Mouse (Mus musculus): ENCODE measurements around the gene Med25. TPM values are rescaled to one million over a fixed set of nuclear protein-coding genes. Genes with fewer than 3 reads are reported as not detected.

Med25 gene
- 187 and 223 TPM in 2 replicates for polyA plus RNA-seq (2016; fragmentation: Nextera tagmentation; extraction: Ambion mirVana)

DNA sequence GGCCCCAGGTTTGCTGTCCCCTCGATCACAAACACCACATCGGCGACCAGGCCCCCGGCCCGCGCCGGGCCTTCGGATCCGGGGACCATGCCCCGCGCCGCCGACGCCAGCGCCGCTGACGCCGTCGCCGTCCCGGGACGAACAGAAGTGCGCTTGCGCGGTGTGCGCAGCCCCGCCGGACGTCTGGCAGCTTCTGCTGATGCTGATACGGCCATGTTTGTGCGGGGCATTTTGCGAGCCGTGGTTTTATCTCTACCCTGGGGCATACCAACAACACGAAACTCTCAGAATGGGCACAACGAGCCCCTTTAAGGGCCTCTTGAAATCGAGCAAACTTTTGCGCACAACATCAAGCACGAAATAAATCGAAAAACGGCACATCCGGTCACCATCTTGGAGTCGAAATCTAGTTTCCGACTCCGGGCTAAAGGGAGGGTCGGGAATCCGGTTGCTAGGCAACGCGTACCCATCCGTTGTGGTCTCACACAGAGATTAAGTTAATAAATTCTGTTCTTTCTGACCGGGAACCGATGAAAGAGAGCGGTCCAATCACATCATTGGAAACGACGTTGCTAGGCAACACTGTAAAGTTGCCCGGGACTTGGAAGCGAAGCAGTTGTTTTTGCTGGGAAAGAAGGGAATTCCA is at the start of gene Med25:
Med25 (minus strand) TSS at position 437 of the 646 bp plus-strand sequence.
- Histone ChIP-seq H3K9me3 (no peaks in the 10 kb centered on the region), H3K27ac (peak within 1 kb of the TSS; percentile 96), H3K4me1 (replicated peaks) (peaks cover 64% of the 10 kb centered on the region), H3K4me3 (peak within 1 kb of the TSS; percentile 88), H3K36me3 (peaks cover 36% of the 10 kb centered on the region), H3K27me3 (ENCODE audit: insufficient read depth, poor library complexity, severe bottlenecking) (no peaks in the 10 kb centered on the region)
- under 1% methylated on average over 56 of the region's 56 CpGs for WGBS
- peak; percentile 96 for DNase-seq (ENCODE audit: low spot score)

DNA sequence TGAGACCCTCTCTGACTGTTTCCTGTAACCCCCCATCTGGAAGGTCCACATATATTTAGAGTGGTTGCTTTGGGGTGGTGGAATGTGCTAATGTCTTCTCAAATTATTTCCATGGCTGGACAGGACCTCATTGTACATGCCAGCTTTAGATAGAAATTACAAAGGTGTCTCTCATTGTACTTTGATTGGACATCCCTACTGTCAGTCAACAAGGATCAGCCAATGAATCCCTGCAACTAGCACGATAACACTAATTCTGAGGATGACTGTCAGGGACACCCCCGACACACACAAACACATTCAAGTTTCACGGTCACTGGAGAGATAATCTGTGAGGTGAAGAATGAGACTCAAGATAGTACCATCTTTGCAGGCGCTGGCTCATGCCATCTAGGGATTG is 46.2 kb upstream of the Med25 start:
- Histone ChIP-seq H3K4me1 (replicated peaks) (no peaks in the 10 kb centered on the region), H3K27me3 (ENCODE audit: insufficient read depth, poor library complexity, severe bottlenecking) (no peaks in the 10 kb centered on the region), H3K9me3 (peaks cover 9% of the 10 kb centered on the region), H3K27ac (no peak overlapping the region), H3K36me3 (no peaks in the 10 kb centered on the region), H3K4me3 (no peak overlapping the region)
- DNase-seq (ENCODE audit: low spot score), result no peak
- WGBS, result 90% methylated on average over 4 of the region's 4 CpGs

DNA sequence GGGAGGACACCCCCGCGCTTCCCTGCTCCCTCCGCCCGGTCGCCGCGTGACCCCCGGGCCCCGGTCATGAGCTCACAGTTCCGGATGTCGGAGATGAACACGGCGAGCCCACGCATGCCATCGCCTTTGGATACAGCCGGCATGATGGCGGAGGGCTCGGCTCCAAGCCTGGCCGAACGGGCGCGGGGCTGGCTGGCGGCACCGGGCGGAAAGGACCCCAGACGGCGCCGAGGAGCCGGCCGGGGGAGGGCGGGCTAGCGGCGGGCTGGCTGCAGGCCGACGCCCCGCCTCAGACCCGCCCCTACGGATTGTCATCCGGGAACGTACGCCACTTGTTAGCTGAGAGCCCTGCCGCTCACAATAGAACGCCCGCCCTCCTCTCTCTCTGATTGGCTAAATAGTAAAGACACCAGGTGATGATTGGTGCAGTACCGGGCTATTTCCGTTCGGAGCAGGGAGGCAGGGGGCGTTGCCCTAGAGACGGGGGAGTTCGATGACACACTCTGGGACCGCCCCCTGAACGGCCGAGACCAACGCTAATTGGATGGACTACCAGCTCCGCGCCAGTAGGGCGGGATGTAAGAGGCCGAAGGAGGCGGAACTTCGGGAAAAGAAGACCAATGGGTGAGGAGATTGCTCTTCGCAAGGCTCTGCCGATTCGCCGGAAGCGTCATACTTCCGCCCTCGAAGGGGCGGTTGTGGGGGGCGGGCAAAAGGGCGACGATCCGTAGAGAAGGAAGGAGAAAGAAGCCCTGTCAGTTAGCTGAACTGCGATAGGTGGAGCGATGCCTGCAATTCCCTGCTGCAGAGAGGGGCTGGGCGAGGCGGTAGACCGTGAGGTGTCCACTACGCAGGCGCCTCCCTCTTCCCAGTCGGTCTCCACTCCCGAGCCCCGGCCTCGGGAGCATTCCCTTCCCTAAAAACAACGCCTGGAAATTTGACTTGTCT is 37.0 kb upstream of the Med25 start, which contains the start of gene Ap2a1:
Ap2a1 (minus strand) TSS at position 293 of the 948 bp plus-strand sequence.
- peak; percentile 100 for DNase-seq (ENCODE audit: low spot score)
- no peaks in the 10 kb centered on the region for H3K27me3 ChIP-seq (ENCODE audit: insufficient read depth, poor library complexity, severe bottlenecking)
- H3K27ac ChIP-seq, result peak within 1 kb of the TSS; percentile 91
- peaks cover 29% of the 10 kb centered on the region for H3K4me1 ChIP-seq (replicated peaks)
- H3K4me3 ChIP-seq, result peak within 1 kb of the TSS; percentile 94
- WGBS, result under 1% methylated on average over 84 of the region's 84 CpGs
- peaks cover 25% of the 10 kb centered on the region for H3K36me3 ChIP-seq
- no peaks in the 10 kb centered on the region for H3K9me3 ChIP-seq

DNA sequence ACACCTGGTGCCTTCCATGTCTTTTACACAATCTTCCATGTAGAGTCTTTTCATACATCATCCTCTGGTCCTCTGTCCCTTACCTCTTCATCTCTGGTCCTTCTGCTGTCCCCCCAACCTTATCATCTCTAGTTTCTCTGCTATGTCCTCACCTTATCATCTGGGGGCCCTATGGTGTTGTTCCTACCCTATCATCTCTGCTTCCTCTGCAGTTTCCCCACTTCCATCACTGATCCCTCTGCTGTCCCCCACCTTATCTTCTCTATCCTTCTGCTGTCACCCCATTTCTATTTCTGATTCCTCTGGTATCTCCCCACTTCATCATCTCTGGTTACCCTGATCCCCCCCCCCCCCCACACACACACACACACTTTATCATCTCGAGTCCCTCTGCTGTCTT is 36.1 kb upstream of the Med25 start:
- no peak for DNase-seq (ENCODE audit: low spot score)
- 3% methylated on average over 1 of the region's 1 CpGs for WGBS
- H3K27ac ChIP-seq, result peak overlapping the region; percentile 91

DNA sequence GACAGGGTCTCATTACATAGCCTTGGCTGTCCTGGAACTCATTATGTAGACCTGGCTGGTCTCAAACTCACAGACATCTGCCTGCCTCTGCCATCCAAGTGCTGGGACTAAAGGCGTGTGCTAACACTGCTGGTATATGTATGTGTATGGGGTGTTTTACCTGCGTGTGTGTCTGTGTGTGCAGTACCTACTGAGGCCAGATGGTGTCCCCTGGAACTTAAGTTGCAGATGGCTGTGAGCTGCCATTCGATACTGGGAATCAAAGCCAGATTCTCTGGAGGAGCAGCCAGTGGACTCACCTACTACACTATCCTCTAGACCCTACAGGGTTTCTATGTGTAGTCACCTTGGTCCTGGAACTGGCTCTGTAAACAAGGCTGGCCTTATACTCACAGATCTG is 33.0 kb upstream of the Med25 start:
- DNase-seq (ENCODE audit: low spot score), result peak; percentile 32
- Histone ChIP-seq H3K4me3 (no peak overlapping the region), H3K27me3 (ENCODE audit: insufficient read depth, poor library complexity, severe bottlenecking) (no peaks in the 10 kb centered on the region), H3K36me3 (peaks cover 64% of the 10 kb centered on the region), H3K9me3 (no peaks in the 10 kb centered on the region), H3K4me1 (replicated peaks) (peaks cover 26% of the 10 kb centered on the region), H3K27ac (no peak overlapping the region)
- WGBS, result 79% methylated on average over 3 of the region's 3 CpGs

More for the DNA sequence above, 36.1 kb upstream of the Med25 start:
- Histone ChIP-seq H3K9me3 (no peaks in the 10 kb centered on the region), H3K36me3 (peaks cover 34% of the 10 kb centered on the region), H3K4me3 (peak overlapping the region; percentile 94), H3K27me3 (ENCODE audit: insufficient read depth, poor library complexity, severe bottlenecking) (no peaks in the 10 kb centered on the region), H3K4me1 (replicated peaks) (peaks cover 29% of the 10 kb centered on the region)

DNA sequence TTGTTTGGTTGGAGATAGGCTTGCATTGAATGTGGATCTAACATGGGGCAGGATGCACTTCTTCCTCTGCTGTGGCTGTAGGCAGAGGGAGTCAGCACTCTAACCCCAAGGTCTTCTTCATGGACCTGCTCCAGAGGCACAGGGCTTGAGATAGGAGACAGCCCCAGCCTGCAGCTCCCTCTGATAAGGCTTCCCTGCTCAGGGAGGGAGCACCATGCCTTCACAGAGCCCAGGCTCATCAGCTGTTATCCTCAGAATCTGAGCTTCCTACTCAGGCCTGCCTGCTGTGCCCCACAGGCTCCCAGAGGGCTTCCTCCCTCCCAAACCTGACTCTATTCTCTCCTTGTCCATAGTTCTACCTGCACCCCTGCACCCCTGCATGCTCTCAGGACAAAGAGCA is 30.0 kb upstream of the Med25 start:
- DNase-seq (ENCODE audit: low spot score), result no peak
- Histone ChIP-seq H3K4me1 (replicated peaks) (peaks cover 7% of the 10 kb centered on the region), H3K9me3 (no peaks in the 10 kb centered on the region), H3K4me3 (no peak overlapping the region), H3K27ac (no peak overlapping the region), H3K27me3 (ENCODE audit: insufficient read depth, poor library complexity, severe bottlenecking) (no peaks in the 10 kb centered on the region), H3K36me3 (peaks cover 83% of the 10 kb centered on the region)

DNA sequence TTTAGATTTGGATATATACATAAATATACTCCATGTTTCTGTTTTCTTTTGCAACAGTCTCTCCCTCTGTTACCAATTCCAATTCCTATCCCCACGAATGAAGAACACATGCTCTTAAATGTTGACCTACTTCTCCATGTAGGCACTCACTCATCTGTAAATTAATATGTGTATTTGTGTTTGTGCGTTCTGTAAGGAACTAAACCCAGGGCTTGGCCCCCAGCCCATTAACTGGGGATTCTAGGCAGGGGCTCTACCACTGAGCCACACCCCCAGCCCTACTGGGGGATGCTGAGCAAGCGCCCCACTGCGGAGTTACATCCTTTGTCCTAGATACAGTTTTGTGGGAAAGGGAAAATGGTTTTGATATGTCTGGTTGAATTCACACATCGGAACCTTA is 26.6 kb upstream of the Med25 start:
- 94% methylated on average over 5 of the region's 5 CpGs for WGBS
- H3K36me3 ChIP-seq, result peaks cover 87% of the 10 kb centered on the region

DNA sequence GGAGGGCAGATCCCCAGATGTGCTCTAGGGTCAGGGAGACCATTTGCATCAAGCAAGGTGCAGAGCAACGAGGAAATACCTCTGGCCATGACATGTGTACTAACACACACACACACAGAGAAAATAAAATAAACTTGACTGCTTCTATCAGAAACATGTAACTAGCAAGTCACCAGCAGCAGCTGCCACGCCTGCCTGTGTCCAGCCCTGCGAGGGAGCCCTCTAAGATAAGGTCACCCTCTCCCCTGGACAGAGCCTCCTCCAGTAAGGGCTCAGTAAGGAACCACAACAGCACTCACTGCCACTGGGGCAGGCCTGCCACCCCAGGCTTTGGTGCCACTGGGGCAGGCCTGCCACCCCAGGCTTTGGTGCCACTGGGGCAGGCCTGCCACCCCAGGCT is 25.7 kb upstream of the Med25 start:
- Histone ChIP-seq H3K9me3 (no peaks in the 10 kb centered on the region), H3K4me3 (no peak overlapping the region), H3K27me3 (ENCODE audit: insufficient read depth, poor library complexity, severe bottlenecking) (no peaks in the 10 kb centered on the region), H3K4me1 (replicated peaks) (no peaks in the 10 kb centered on the region), H3K27ac (no peak overlapping the region), H3K36me3 (peaks cover 87% of the 10 kb centered on the region)
- WGBS, result 86% methylated on average over 3 of the region's 3 CpGs
- no peak for DNase-seq (ENCODE audit: low spot score)

More for the DNA sequence above, 26.6 kb upstream of the Med25 start:
- Histone ChIP-seq H3K27ac (no peak overlapping the region), H3K9me3 (no peaks in the 10 kb centered on the region), H3K4me3 (no peak overlapping the region), H3K27me3 (ENCODE audit: insufficient read depth, poor library complexity, severe bottlenecking) (no peaks in the 10 kb centered on the region), H3K4me1 (replicated peaks) (no peaks in the 10 kb centered on the region)
- DNase-seq (ENCODE audit: low spot score), result no peak

DNA sequence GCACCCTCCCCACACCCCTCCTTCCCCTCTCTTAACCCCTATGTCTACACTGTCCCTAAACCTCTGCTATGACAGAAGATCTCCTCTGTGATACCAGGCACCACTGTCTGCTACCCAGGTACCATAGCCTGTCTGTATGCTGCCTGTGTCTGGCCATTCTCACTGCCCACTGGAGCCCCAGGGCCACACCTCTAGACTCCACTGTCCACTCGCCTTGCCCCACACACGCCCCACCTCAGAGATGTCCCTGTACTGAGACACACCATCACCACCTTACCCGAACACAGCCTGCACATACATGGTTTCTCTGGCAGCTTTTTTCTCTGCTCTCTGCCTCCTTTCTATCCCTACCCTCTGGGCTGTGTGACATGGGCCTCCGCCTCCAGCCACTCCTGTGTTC is 24.4 kb upstream of the Med25 start:
- no peaks in the 10 kb centered on the region for H3K4me1 ChIP-seq (replicated peaks)
- no peak for DNase-seq (ENCODE audit: low spot score)
- no peaks in the 10 kb centered on the region for H3K9me3 ChIP-seq
- H3K4me3 ChIP-seq, result no peak overlapping the region
- WGBS, result 92% methylated on average over 4 of the region's 4 CpGs
- H3K27ac ChIP-seq, result no peak overlapping the region
- H3K36me3 ChIP-seq, result peaks cover 87% of the 10 kb centered on the region
- H3K27me3 ChIP-seq (ENCODE audit: insufficient read depth, poor library complexity, severe bottlenecking), result no peaks in the 10 kb centered on the region

DNA sequence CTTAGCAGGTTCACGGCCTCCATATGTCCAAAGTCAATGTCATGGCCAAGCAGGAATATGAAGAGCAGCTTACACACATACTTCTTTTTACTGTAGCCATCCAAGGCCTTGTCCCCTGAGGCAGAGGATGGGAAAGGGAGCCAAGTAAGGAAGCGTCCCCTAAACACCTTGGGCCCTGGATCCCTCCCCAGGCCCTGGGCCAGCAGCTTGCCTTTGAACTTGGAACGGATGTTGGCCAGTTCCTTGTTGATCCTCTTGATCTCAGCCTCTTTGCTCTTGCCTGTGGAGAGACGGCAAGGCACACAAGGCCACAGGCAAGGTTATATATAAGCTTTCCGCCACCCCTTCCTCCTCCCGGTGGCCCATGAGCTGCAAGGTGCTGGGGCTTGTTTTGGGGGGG is 23.7 kb upstream of the Med25 start:
- Histone ChIP-seq H3K27me3 (ENCODE audit: insufficient read depth, poor library complexity, severe bottlenecking) (no peaks in the 10 kb centered on the region), H3K27ac (no peak overlapping the region), H3K4me1 (replicated peaks) (no peaks in the 10 kb centered on the region), H3K9me3 (no peaks in the 10 kb centered on the region), H3K36me3 (peaks cover 88% of the 10 kb centered on the region), H3K4me3 (no peak overlapping the region)
- DNase-seq (ENCODE audit: low spot score), result no peak
- 92% methylated on average over 6 of the region's 6 CpGs for WGBS

DNA sequence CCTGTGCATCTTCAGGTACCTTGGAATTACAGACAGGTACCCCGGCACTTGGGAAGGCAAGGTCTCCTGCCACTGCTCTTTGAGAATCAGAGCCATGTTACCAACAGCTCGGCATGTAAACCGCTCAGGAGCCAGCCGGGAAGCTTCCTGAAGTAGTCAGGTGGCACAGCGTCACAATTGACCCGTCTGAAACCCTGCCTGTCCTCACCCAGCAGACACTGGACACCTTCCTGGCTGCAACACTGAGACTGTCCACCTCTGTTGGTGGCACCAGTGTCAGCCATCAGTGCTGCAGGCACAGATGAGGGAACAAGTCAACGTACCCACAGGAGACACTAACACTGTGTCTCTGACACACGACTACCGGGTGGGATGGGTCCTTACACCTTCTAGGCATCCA is 22.8 kb upstream of the Med25 start:
- Histone ChIP-seq H3K27me3 (ENCODE audit: insufficient read depth, poor library complexity, severe bottlenecking) (no peaks in the 10 kb centered on the region), H3K4me3 (no peak overlapping the region), H3K27ac (no peak overlapping the region), H3K36me3 (peaks cover 88% of the 10 kb centered on the region), H3K4me1 (replicated peaks) (no peaks in the 10 kb centered on the region), H3K9me3 (no peaks in the 10 kb centered on the region)
- no peak for DNase-seq (ENCODE audit: low spot score)
- 94% methylated on average over 9 of the region's 9 CpGs for WGBS

DNA sequence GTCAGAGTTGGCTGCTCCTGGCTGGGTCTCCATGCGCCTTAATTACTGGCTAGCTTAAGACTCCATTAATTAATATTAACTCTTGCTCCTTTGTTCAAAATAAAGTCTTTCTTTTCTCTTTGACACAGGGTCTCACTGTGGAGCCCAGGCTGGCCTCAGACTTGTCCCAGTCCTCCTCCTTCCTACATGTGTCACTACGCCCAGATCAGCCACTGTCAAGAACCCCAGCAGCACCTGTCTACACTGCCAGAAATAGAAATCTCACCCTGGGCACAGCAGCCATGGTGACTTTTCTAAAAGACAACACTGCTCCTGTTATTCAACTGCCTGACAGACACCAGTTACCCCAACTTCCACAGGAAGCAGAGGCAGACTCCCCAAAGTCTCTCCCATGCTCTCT is 21.9 kb upstream of the Med25 start:
- 89% methylated on average over 2 of the region's 2 CpGs for WGBS
- Histone ChIP-seq H3K27ac (no peak overlapping the region), H3K4me3 (no peak overlapping the region), H3K9me3 (no peaks in the 10 kb centered on the region), H3K4me1 (replicated peaks) (no peaks in the 10 kb centered on the region), H3K27me3 (ENCODE audit: insufficient read depth, poor library complexity, severe bottlenecking) (no peaks in the 10 kb centered on the region), H3K36me3 (peaks cover 88% of the 10 kb centered on the region)
- no peak for DNase-seq (ENCODE audit: low spot score)

All from hindbrain, embryonic 10.5 days (tissue).